Mouse (Mus musculus) granulocyte monocyte progenitor cell, adult 5-6 weeks (primary cell): ENCODE results near the gene Trim54. TPM values are rescaled to one million over a fixed set of nuclear protein-coding genes. Genes with fewer than 3 reads are reported as not detected.

Experiments used
- ATAC-seq: replicated peaks from 2 replicates; pipeline ENCODE4 v1.8.0; 2016; ENCODE audit warnings: mild to moderate bottlenecking, moderate TSS enrichment, inconsistent platforms; ENCODE audit not compliant: poor library complexity, severe bottlenecking
- total RNA-seq, 2 experiments: library from RNA; stranded (forward) in 1 of 2; stranded (reverse) in 1 of 2; fragments of 200-712, 200-1000 nt in 1 of 2; fragments of >200 nt in 1 of 2; fragmentation: Nextera tagmentation in 1 of 2; gene quantifications; 2 replicates each; pipeline ENCODE4 v1.2.3; 2014 to 2017

Gene Trim54
- total RNA-seq, 2 experiments from 2014 or later = not detected

DNA sequence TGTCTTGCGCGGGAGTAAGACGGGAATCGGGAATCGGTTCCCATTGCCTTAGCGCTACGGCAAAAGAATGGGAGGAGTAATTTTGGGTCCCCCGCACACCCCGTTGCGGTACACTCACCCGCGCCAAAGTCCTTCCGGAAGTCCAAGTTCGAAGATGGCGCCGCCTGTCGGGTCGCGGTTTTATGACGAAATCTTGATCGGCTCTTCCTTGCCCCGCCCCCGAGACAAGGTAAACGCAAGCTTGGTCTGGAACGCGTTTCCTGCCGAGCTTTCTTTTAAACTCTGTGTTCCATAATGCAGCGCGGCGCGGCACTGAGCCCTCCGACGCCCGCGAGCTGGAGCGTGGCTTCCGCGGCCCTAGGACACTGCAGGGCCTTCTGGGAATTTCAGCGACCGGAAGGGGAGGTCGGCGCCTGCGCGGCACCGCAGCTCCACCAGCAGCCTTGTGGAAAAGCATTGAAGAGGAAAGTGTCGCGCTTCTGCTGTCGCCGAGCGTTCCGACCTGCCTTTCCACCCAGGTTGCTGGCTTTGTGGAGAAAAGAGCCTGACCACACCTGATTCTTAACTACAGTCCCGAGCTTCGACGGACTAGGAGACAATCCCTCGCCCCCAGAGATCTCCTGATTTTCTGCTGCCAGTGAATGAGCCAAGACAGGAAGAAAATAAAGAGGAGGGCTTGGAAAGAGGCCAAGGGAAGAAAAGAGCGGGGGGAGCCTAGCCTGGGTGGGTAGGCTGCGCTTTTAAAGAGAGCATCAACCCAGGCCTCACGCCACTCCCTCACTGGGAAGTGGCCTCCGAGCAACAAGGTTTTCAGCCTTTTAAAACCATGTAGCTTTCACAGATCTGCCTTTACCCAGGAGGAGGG, 63.5 kb downstream of the Trim54 start, which contains the start of the genes Gm29609 and Gtf3c2:
TSS of gene Gm29609 (minus strand) at position 146 of the 865 bp plus-strand sequence.
TSS of gene Gtf3c2 (minus strand) at position 379 of the 865 bp plus-strand sequence.
- ATAC-seq = peak; percentile 86

DNA sequence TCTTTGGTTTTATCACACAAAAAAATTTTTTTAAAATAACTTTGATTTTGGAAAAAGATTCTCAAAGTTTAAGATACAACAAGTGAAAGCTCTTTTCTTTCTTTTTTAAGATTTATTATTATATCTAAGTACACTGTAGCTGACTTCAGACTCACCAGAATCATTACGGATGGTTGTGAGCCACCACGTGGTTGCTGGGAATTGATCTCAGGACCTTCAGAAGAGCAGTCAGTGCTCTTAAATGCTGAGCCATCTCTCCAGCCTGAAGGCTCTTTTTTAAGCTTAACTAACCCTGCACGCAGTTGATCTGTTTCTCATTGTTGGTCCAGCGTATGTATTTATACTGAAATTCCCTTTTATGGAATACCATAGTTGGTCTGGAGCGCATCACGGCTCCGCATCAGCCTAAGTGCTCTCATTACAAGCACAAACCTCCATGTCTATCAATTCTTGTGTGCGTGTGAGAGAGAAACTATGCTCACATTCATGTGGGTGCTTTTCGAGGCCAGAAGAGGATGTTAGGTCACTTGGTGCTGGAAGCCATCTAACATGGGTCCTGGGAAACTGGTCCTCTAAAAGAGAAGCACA, 64.8 kb downstream of the Trim54 start:
- ATAC-seq = no peak

DNA sequence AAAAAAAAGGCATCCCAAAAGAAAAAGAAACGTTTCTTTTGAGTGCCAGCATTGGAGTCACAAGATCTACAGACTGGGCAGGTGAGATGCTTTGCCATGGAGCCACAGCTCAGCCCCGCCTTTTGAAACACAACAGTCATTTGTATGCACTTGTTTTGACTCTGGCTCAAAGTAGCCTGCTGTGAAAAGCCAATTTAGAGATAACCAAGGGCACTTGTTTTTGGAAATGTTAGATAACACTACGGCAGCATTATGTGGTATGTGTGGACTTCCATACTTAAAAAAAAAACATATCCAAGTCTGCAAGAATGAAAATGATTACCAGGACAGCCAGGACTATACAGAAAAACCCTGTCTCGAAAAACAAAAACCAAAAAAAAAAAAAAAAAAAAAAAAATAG, 67.2 kb downstream of the Trim54 start:
- ATAC-seq = no peak

Other genes starting within 250 kb of the Trim54 start
- gene Tmem214, start 248.7 kb upstream of the Trim54 start, total RNA-seq (2014; fragmentation: Nextera tagmentation) = 40.7 and 48.5 TPM in 2 replicates
- 21.5 and 24.9 TPM in 2 replicates for gene Tmem214, start 248.7 kb upstream of the Trim54 start, total RNA-seq (2017)
- 8.9 and 27.6 TPM in 2 replicates for gene Agbl5, start 228.0 kb upstream of the Trim54 start, total RNA-seq (2014; fragmentation: Nextera tagmentation)
- gene Agbl5, start 228.0 kb upstream of the Trim54 start, total RNA-seq (2017) = 7.7 and 12.5 TPM in 2 replicates
- 361 and 454 TPM in 2 replicates for gene Ost4, start 208.9 kb upstream of the Trim54 start, total RNA-seq (2014; fragmentation: Nextera tagmentation)
- gene Ost4, start 208.9 kb upstream of the Trim54 start, total RNA-seq (2017) = 300 and 325 TPM in 2 replicates
- gene Emilin1, start 203.3 kb upstream of the Trim54 start, total RNA-seq (2014; fragmentation: Nextera tagmentation) = 78.8 and 147 TPM in 2 replicates
- gene Emilin1, start 203.3 kb upstream of the Trim54 start, total RNA-seq (2017) = 124 and 152 TPM in 2 replicates
- 84.7 and 111 TPM in 2 replicates for gene Khk, start 195.3 kb upstream of the Trim54 start, total RNA-seq (2014; fragmentation: Nextera tagmentation)
- 66.4 and 80.2 TPM in 2 replicates for gene Khk, start 195.3 kb upstream of the Trim54 start, total RNA-seq (2017)
- not detected in 2 replicates for gene Cgref1, start 171.1 kb upstream of the Trim54 start, total RNA-seq (2014; fragmentation: Nextera tagmentation)
- 0.62 TPM in 1 of 2 replicates, not detected in the other for gene Cgref1, start 171.1 kb upstream of the Trim54 start, total RNA-seq (2017)
- 103 and 127 TPM in 2 replicates for gene Preb, start 156.4 kb upstream of the Trim54 start, total RNA-seq (2014; fragmentation: Nextera tagmentation)
- gene Preb, start 156.4 kb upstream of the Trim54 start, total RNA-seq (2017) = 42.7 and 67.9 TPM in 2 replicates
- not detected in 2 replicates for gene Tcf23, start 148.1 kb upstream of the Trim54 start, total RNA-seq (2014; fragmentation: Nextera tagmentation)
- gene Tcf23, start 148.1 kb upstream of the Trim54 start, total RNA-seq (2017) = not detected in 2 replicates
- 42.7 and 79.1 TPM in 2 replicates for gene Atraid, start 68.4 kb upstream of the Trim54 start, total RNA-seq (2014; fragmentation: Nextera tagmentation)
- gene Atraid, start 68.4 kb upstream of the Trim54 start, total RNA-seq (2017) = 44.7 and 59.4 TPM in 2 replicates
- 7.2 and 7.9 TPM in 2 replicates for gene Slc5a6, start 67.8 kb upstream of the Trim54 start, total RNA-seq (2014; fragmentation: Nextera tagmentation)
- 5.8 and 8.8 TPM in 2 replicates for gene Slc5a6, start 67.8 kb upstream of the Trim54 start, total RNA-seq (2017)
- 57.4 and 70.3 TPM in 2 replicates for gene Cad, start 61.9 kb upstream of the Trim54 start, total RNA-seq (2014; fragmentation: Nextera tagmentation)
- gene Cad, start 61.9 kb upstream of the Trim54 start, total RNA-seq (2017) = 23.1 and 39.5 TPM in 2 replicates
- gene Dnajc5g, start 10.4 kb upstream of the Trim54 start, total RNA-seq (2014; fragmentation: Nextera tagmentation) = not detected in 2 replicates
- gene Dnajc5g, start 10.4 kb upstream of the Trim54 start, total RNA-seq (2017) = not detected in 2 replicates
- gene Slc30a3, start 8.5 kb upstream of the Trim54 start, total RNA-seq (2014; fragmentation: Nextera tagmentation) = not detected in 2 replicates
- not detected in 2 replicates for gene Slc30a3, start 8.5 kb upstream of the Trim54 start, total RNA-seq (2017)
- gene Ucn, start 22.1 kb downstream of the Trim54 start, total RNA-seq (2014; fragmentation: Nextera tagmentation) = not detected in 2 replicates
- gene Ucn, start 22.1 kb downstream of the Trim54 start, total RNA-seq (2017) = not detected in 2 replicates
- 19.6 and 42.3 TPM in 2 replicates for gene Mpv17, start 37.5 kb downstream of the Trim54 start, total RNA-seq (2014; fragmentation: Nextera tagmentation)
- 20.9 and 32.9 TPM in 2 replicates for gene Mpv17, start 37.5 kb downstream of the Trim54 start, total RNA-seq (2017)
- 1.5 and 6.6 TPM in 2 replicates for gene Gm29609, start 63.2 kb downstream of the Trim54 start, total RNA-seq (2014; fragmentation: Nextera tagmentation)
- gene Gm29609, start 63.2 kb downstream of the Trim54 start, total RNA-seq (2017) = 0.36 TPM in 1 of 2 replicates, not detected in the other
- gene Gtf3c2, start 63.4 kb downstream of the Trim54 start, total RNA-seq (2014; fragmentation: Nextera tagmentation) = 94.6 and 100 TPM in 2 replicates
- 52.0 and 59.8 TPM in 2 replicates for gene Gtf3c2, start 63.4 kb downstream of the Trim54 start, total RNA-seq (2017)
- 53.3 and 65.5 TPM in 2 replicates for gene Snx17, start 76.5 kb downstream of the Trim54 start, total RNA-seq (2014; fragmentation: Nextera tagmentation)
- 36.5 and 58.9 TPM in 2 replicates for gene Snx17, start 76.5 kb downstream of the Trim54 start, total RNA-seq (2017)
- 68.3 and 91.6 TPM in 2 replicates for gene Eif2b4, start 76.7 kb downstream of the Trim54 start, total RNA-seq (2014; fragmentation: Nextera tagmentation)
- gene Eif2b4, start 76.7 kb downstream of the Trim54 start, total RNA-seq (2017) = 50.0 and 65.6 TPM in 2 replicates
- 10.6 and 15.4 TPM in 2 replicates for gene Zfp513, start 85.6 kb downstream of the Trim54 start, total RNA-seq (2014; fragmentation: Nextera tagmentation)
- 5.9 and 6.9 TPM in 2 replicates for gene Zfp513, start 85.6 kb downstream of the Trim54 start, total RNA-seq (2017)
- gene Ppm1g, start 104.0 kb downstream of the Trim54 start, total RNA-seq (2014; fragmentation: Nextera tagmentation) = 155 and 167 TPM in 2 replicates
- 175 and 201 TPM in 2 replicates for gene Ppm1g, start 104.0 kb downstream of the Trim54 start, total RNA-seq (2017)
- gene Nrbp1, start 124.2 kb downstream of the Trim54 start, total RNA-seq (2014; fragmentation: Nextera tagmentation) = 65.6 and 75.4 TPM in 2 replicates
- 79.2 and 99.5 TPM in 2 replicates for gene Nrbp1, start 124.2 kb downstream of the Trim54 start, total RNA-seq (2017)
- not detected in 2 replicates for gene Gm9970, start 124.5 kb downstream of the Trim54 start, total RNA-seq (2014; fragmentation: Nextera tagmentation)
- not detected in 2 replicates for gene Gm9970, start 124.5 kb downstream of the Trim54 start, total RNA-seq (2017)
- gene Krtcap3, start 135.0 kb downstream of the Trim54 start, total RNA-seq (2014; fragmentation: Nextera tagmentation) = 1.6 and 19.8 TPM in 2 replicates
- 1.6 and 4.7 TPM in 2 replicates for gene Krtcap3, start 135.0 kb downstream of the Trim54 start, total RNA-seq (2017)
- 16.5 and 29.2 TPM in 2 replicates for gene Ift172, start 174.4 kb downstream of the Trim54 start, total RNA-seq (2014; fragmentation: Nextera tagmentation)
- gene Ift172, start 174.4 kb downstream of the Trim54 start, total RNA-seq (2017) = 12.7 and 44.9 TPM in 2 replicates
- gene Fndc4, start 179.4 kb downstream of the Trim54 start, total RNA-seq (2014; fragmentation: Nextera tagmentation) = not detected in 2 replicates
- gene Fndc4, start 179.4 kb downstream of the Trim54 start, total RNA-seq (2017) = not detected in 2 replicates
- not detected in 2 replicates for gene Gckr, start 180.7 kb downstream of the Trim54 start, total RNA-seq (2014; fragmentation: Nextera tagmentation)
- not detected in 2 replicates for gene Gckr, start 180.7 kb downstream of the Trim54 start, total RNA-seq (2017)